Mouse (Mus musculus): ENCODE data around the gene Tmed6. TPM values are rescaled to one million over a fixed set of nuclear protein-coding genes. Genes with fewer than 3 reads are reported as not detected.

The Tmed6 gene
- total RNA-seq, 2 experiments from 2014 or later, result not detected

Small RNA genes within 50 kb of the gene (microRNA-seq; reads per million reads assigned to microRNA genes)
- gene Mir7075, result 1.00 reads per million

Other genes starting within 250 kb of the Tmed6 start
- 1 to 10 TPM in 1 of 2 experiments, under 1 TPM in 1; 0.20 to 1.5 TPM for gene Has3, start 195.4 kb downstream of the Tmed6 start, total RNA-seq (2021)
- gene Utp4, start 172.0 kb downstream of the Tmed6 start, total RNA-seq (2021), result 10 to 100 TPM; 48.7 to 50.6 TPM
- gene Sntb2, start 129.9 kb downstream of the Tmed6 start, total RNA-seq (2021), result 10 to 100 TPM; 28.8 to 39.5 TPM
- gene Vps4a, start 34.4 kb downstream of the Tmed6 start, total RNA-seq (2021), result 10 to 100 TPM; 86.3 to 91.6 TPM
- 10 to 100 TPM; 50.5 to 62.1 TPM for gene Pdf, start 17.0 kb downstream of the Tmed6 start, total RNA-seq (2021)
- gene Cog8, start 9.0 kb downstream of the Tmed6 start, total RNA-seq (2021), result 10 to 100 TPM; 29.3 to 40.6 TPM
- 10 to 100 TPM; 47.4 to 57.5 TPM for gene Nip7, start 8.8 kb downstream of the Tmed6 start, total RNA-seq (2021)
- 10 to 100 TPM; 23.5 to 24.5 TPM for gene Terf2, start 30.9 kb upstream of the Tmed6 start, total RNA-seq (2021)
- 100 to 1,000 TPM; 419 to 590 TPM for gene Cyb5b, start 85.0 kb upstream of the Tmed6 start, total RNA-seq (2021)
- gene Nfat5, start 227.8 kb upstream of the Tmed6 start, total RNA-seq (2021), result 100 to 1,000 TPM; 127 to 137 TPM